Mouse (Mus musculus): ENCODE results near the gene Btc. TPM values are rescaled to one million over a fixed set of nuclear protein-coding genes. Genes with fewer than 3 reads are reported as not detected.

Btc gene
- total RNA-seq, 2 experiments from 2014 or later, result 0.44 to 0.57 TPM

GRCm38 (mm10) chr5:91332079-91332865 is 70.5 kb downstream of the Btc start:
- intact Hi-C loops (cut with DNase I), result no loop called here
- DNase-seq (ENCODE audit: low spot score in 2 of 2), result no peak

- intact Hi-C loops (cut with DNase I), result no loop called here
- DNase-seq (ENCODE audit: low spot score in 2 of 2), result no peak
These were observed 81.0 kb downstream of the Btc start for GRCm38 (mm10) chr5:91321840-91322239.

GRCm38 (mm10) chr5:91320348-91320747 is 82.4 kb downstream of the Btc start:
- no peak for DNase-seq (ENCODE audit: low spot score in 2 of 2)
- intact Hi-C loops (cut with DNase I), result no loop called here

DNA sequence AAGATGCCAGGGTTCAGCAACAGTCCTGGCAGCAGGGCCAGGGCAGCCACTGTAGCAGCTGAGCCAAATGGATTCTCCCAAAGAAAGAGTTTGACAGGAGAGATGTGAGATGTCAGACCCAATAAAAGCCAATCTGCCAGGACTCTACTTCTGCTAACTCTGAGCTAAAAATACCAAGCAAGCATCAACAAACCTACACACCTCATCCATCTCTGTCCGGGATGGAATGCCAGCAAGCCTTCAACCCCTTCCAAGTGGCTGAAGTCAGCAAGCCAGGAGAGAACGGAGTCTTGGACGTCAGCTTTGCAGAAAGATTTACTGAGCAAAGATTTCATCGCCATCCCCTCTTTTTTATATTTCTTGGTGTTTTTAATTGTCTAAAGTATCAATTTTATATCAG is 88.8 kb downstream of the Btc start:
- DNase-seq (ENCODE audit: low spot score in 2 of 2), result no peak
- intact Hi-C loops (cut with DNase I), result no loop called here

GRCm38 (mm10) chr5:91311767-91312166 is 91.0 kb downstream of the Btc start:
- DNase-seq (ENCODE audit: low spot score in 2 of 2), result no peak
- intact Hi-C loops (cut with DNase I), result no loop called here

- DNase-seq (ENCODE audit: low spot score in 2 of 2), result peak; percentile 5 to 10
- intact Hi-C loops (cut with DNase I), result loop anchor here (2.0 to 10.0 kb wide), 3 partner anchors 331 to 634 kb away; no protein-coding TSS in a partner anchor
These were observed 94.2 kb downstream of the Btc start for GRCm38 (mm10) chr5:91308576-91308975.

GRCm38 (mm10) chr5:91307907-91308306 is 94.9 kb downstream of the Btc start:
- intact Hi-C loops (cut with DNase I), result loop anchor here (2.0 to 10.0 kb wide), 3 partner anchors 331 to 633 kb away; no protein-coding TSS in a partner anchor
- peak in 1 of 2 experiments; percentile 48 for DNase-seq (ENCODE audit: low spot score in 2 of 2)

Other genes with a start within 250 kb of the Btc start
- 10 to 100 TPM; 35.3 to 41.9 TPM for gene Parm1, start 114.6 kb upstream of the Btc start, total RNA-seq (2021)